Mouse (Mus musculus): ENCODE results near the gene Skint7.
"Not testable (repeated sequence)": the region's sequence is repeated elsewhere in the genome, so short reads cannot be mapped to it uniquely, and the experiment has no call there.

Skint7 gene

DNA sequence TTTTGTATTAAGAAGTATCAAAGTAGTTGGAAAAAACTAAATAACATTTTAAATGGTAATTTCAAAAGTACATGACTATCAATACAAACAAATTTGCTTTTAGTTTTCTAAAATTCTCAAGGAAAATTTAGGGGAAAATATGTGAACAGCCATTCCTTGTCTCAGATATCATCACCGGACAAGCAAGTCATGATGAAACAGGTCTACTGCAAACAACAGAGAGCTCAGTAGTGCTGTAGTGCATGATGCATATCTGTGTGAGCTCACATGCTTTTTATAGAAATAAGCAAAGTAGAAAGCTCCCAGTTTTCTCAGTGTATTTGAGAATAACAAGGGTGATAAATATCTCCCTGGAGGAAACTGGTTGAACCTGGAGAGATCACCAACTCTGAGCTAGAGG, at the start of gene Skint7:
Gene Skint7, plus strand, starts transcription at position 301 of the 400 bp plus-strand sequence.
- no peak for DNase-seq (ENCODE audit: low read depth)

DNA sequence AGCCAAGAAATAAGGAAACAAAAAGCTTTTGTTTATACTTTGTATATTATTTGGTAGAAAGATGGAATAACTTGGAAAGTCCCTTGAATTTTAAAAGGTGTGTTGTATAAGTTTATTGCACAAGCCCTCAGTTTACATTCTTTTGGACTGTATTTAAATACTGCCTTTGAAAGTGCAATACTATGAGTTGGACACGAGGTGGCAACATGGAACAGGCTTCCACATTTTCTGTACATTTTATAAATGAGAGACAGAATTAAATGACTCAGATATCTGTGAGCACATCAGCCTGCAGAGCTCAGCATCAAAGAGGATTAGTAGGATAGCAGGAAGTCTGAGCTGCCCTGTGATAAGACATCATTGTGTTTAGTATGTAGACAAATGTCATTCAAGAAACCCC, 11.4 kb upstream of the Skint7 start:
- peak; percentile 77 for DNase-seq (ENCODE audit: low read depth)

DNA sequence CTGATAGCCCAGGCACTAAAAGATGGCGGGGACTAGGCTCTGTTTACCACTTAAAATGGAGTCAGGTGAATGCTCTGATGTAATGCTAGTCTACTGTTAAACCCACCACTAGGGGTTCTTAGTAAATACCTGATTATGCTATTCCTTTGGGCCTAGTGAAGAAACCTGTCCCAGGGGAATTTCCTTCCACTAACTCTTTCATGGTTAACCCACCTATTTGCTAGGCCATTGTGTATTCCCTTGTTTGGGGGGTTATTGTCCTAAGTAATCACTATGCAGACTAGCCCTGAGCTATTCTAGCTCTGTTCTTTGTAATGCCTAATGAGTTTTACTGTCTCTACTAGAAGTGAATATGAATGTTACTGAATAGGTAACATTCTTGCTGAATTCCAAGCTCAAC, 9.5 kb upstream of the Skint7 start:
- DNase-seq (ENCODE audit: low read depth), result not testable (repeated sequence)

DNA sequence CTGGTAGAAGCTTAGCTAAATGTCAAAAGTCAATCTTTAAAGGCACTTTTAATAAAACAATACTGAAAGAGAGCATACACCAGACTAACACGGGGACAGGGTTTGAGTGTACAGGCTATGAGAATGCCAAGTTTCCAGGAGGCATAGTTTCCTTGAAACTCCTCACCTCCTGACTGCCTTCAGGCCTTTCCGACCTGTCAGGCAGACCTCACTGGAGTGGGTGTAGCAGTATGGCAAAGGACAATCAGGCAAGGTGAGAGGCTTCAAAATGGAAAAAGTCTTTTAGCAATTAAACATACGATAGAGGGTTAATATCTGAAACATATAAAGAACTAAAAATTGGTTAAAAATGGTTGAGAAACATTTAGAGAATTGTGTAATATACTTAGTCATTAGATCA, 9.1 kb upstream of the Skint7 start:
- no peak for DNase-seq (ENCODE audit: low read depth)

DNA sequence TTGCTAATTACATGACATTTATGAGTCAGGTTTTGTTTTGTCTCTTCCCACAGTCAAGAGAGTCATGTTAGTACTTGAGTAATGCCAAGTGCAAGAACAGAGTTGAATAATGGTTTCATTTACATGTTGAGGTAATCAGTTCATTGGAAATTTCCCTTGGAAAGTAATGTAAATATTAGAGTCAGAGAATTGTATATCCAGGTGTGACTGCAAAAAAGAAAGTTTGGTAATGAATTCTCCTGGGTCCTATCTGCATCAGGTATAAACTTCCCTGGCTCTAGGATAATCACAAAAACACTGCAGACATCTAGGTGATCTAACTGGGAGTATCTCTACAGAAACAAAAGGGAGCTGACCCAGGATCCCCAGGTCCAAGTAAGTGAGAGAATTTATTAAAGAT, 33.2 kb downstream of the Skint7 start, which contains the start of gene Skint1:
Gene Skint1, plus strand, starts transcription at position 301 of the 400 bp plus-strand sequence.
- DNase-seq (ENCODE audit: low read depth), result no peak
